Mouse (Mus musculus) forebrain, embryonic 10.5 days (tissue): Measurements from ENCODE around the gene 6430571L13Rik. TPM values are rescaled to one million over a fixed set of nuclear protein-coding genes. Genes with fewer than 3 reads are reported as not detected.

Experiments used
- DNase-seq: peaks from one replicate; pipeline ENCODE4 v3.0.0-alpha.2; 2017; ENCODE audit warnings: low spot score; ENCODE audit errors: extremely low spot score
- H3K27ac ChIP-seq: fragments of 300-500 bp; sonication (generic); 2 replicates; pipeline ENCODE4 v1.5.1; 2016; ENCODE audit warnings: mild to moderate bottlenecking
- H3K27me3 ChIP-seq: fragments of 300-500 bp; sonication (generic); 2 replicates; pipeline ENCODE4 v1.6.1; 2016; ENCODE audit warnings: mild to moderate bottlenecking; ENCODE audit not compliant: poor library complexity, severe bottlenecking
- H3K36me3 ChIP-seq: fragments of 300-500 bp; sonication (generic); replicated peaks from 2 replicates; pipeline ENCODE4 v1.6.1; 2016; ENCODE audit warnings: mild to moderate bottlenecking, moderate library complexity
- H3K4me1 ChIP-seq: fragments of 300-500 bp; sonication (generic); 2 replicates; pipeline ENCODE4 v1.6.1; 2016
- H3K4me3 ChIP-seq: fragments of 300-500 bp; sonication (generic); 2 replicates; pipeline ENCODE4 v1.5.1; 2016; ENCODE audit warnings: mild to moderate bottlenecking, moderate library complexity
- H3K9me3 ChIP-seq: fragments of 300-500 bp; sonication (generic); 2 replicates; pipeline ENCODE4 v1.6.1; 2016; ENCODE audit warnings: mild to moderate bottlenecking, moderate library complexity
- WGBS: fragments of 180-500 bp; shearing (Covaris S2); methylation state at CpG from one replicate; pipeline ENCODE4 v1.1.7; 2016; 5-methylcytosine and 5-hydroxymethylcytosine counted together
- polyA plus RNA-seq: library from polyadenylated mRNA; unstranded; fragments of >200 nt; fragmentation: Nextera tagmentation; extraction: Ambion mirVana; gene quantifications from 2 replicates; pipeline ENCODE4 v1.2.1, GENCODE M21; 2016

The 6430571L13Rik gene
- polyA plus RNA-seq, 1 experiment from 2014 or later: 1.6 TPM

GRCm38 (mm10) chr9:107334356-107334755 lies 6.0 kb upstream of the 6430571L13Rik start:
- Histone ChIP-seq H3K36me3 (peaks cover 14% of the 10 kb centered on the region), H3K27ac (no peak overlapping the region), H3K9me3 (no peaks in the 10 kb centered on the region), H3K4me1 (peaks cover 25% of the 10 kb centered on the region), H3K4me3 (no peak overlapping the region), H3K27me3 (no peaks in the 10 kb centered on the region)
- 91% methylated on average over 6 of the region's 6 CpGs for WGBS
- no peak for DNase-seq

- Histone ChIP-seq H3K9me3 (no peaks in the 10 kb centered on the region), H3K4me3 (no peak overlapping the region), H3K27ac (no peak overlapping the region), H3K27me3 (no peaks in the 10 kb centered on the region), H3K36me3 (peaks cover 14% of the 10 kb centered on the region), H3K4me1 (peaks cover 32% of the 10 kb centered on the region)
- 94% methylated on average over 5 of the region's 5 CpGs for WGBS
- DNase-seq: no peak
Measured at GRCm38 (mm10) chr9:107335046-107335445, 5.4 kb upstream of the 6430571L13Rik start.

GRCm38 (mm10) chr9:107335909-107336308 lies 4.5 kb upstream of the 6430571L13Rik start:
- H3K9me3 ChIP-seq: no peaks in the 10 kb centered on the region
- H3K4me3 ChIP-seq: no peak overlapping the region
- peak; percentile 57 for DNase-seq
- H3K36me3 ChIP-seq: peaks cover 14% of the 10 kb centered on the region
- H3K27me3 ChIP-seq: peaks cover under 1% of the 10 kb centered on the region
- 11% methylated on average over 5 of the region's 5 CpGs for WGBS
- H3K27ac ChIP-seq: no peak overlapping the region
- H3K4me1 ChIP-seq: peaks cover 40% of the 10 kb centered on the region

GRCm38 (mm10) chr9:107336386-107336785 lies 4.0 kb upstream of the 6430571L13Rik start:
- Histone ChIP-seq H3K36me3 (peaks cover 13% of the 10 kb centered on the region), H3K27ac (no peak overlapping the region)
- WGBS: 92% methylated on average over 6 of the region's 6 CpGs

GRCm38 (mm10) chr9:107338172-107338883 lies 2.1 kb upstream of the 6430571L13Rik start, which contains the start of gene Hemk1:
TSS of gene Hemk1 (minus strand) at chr9:107338350.
- no peaks in the 10 kb centered on the region for H3K36me3 ChIP-seq
- no peaks in the 10 kb centered on the region for H3K9me3 ChIP-seq
- peak within 1 kb of the TSS; percentile 72 for H3K4me3 ChIP-seq
- 5% methylated on average over 30 of the region's 30 CpGs for WGBS
- H3K4me1 ChIP-seq: peaks cover 46% of the 10 kb centered on the region
- DNase-seq: peak; percentile 86
- H3K27me3 ChIP-seq: peaks cover 25% of the 10 kb centered on the region
- peak within 1 kb of the TSS; percentile 88 for H3K27ac ChIP-seq

More at GRCm38 (mm10) chr9:107336386-107336785, 4.0 kb upstream of the 6430571L13Rik start:
- Histone ChIP-seq H3K27me3 (peaks cover 5% of the 10 kb centered on the region), H3K9me3 (no peaks in the 10 kb centered on the region), H3K4me1 (peaks cover 45% of the 10 kb centered on the region), H3K4me3 (no peak overlapping the region)
- DNase-seq: no peak

- 56% methylated on average over 12 of the region's 12 CpGs for WGBS
- Histone ChIP-seq H3K4me1 (peaks cover 46% of the 10 kb centered on the region), H3K36me3 (no peaks in the 10 kb centered on the region), H3K27ac (peak overlapping the region; percentile 83), H3K9me3 (no peaks in the 10 kb centered on the region), H3K27me3 (peaks cover 35% of the 10 kb centered on the region), H3K4me3 (peak overlapping the region; percentile 76)
- no peak for DNase-seq
Measured at GRCm38 (mm10) chr9:107340911-107341645, 676 bp downstream of the 6430571L13Rik start.

GRCm38 (mm10) chr9:107342201-107342709 lies 1.9 kb downstream of the 6430571L13Rik start:
- peaks cover 35% of the 10 kb centered on the region for H3K27me3 ChIP-seq
- 93% methylated on average over 11 of the region's 11 CpGs for WGBS
- no peak overlapping the region for H3K4me3 ChIP-seq
- H3K27ac ChIP-seq: no peak overlapping the region
- H3K36me3 ChIP-seq: no peaks in the 10 kb centered on the region
- H3K4me1 ChIP-seq: peaks cover 42% of the 10 kb centered on the region
- no peaks in the 10 kb centered on the region for H3K9me3 ChIP-seq
- DNase-seq: no peak

GRCm38 (mm10) chr9:107343146-107343943 lies 2.9 kb downstream of the 6430571L13Rik start:
- no peaks in the 10 kb centered on the region for H3K36me3 ChIP-seq
- peaks cover 35% of the 10 kb centered on the region for H3K4me1 ChIP-seq
- H3K9me3 ChIP-seq: no peaks in the 10 kb centered on the region
- H3K27me3 ChIP-seq: peaks cover 35% of the 10 kb centered on the region
- no peak for DNase-seq
- 78% methylated on average over 8 of the region's 8 CpGs for WGBS
- no peak overlapping the region for H3K27ac ChIP-seq
- H3K4me3 ChIP-seq: no peak overlapping the region

GRCm38 (mm10) chr9:107344027-107344426 lies 3.6 kb downstream of the 6430571L13Rik start:
- Histone ChIP-seq H3K27me3 (peaks cover 35% of the 10 kb centered on the region), H3K9me3 (no peaks in the 10 kb centered on the region), H3K4me3 (no peak overlapping the region), H3K27ac (no peak overlapping the region), H3K4me1 (peaks cover 29% of the 10 kb centered on the region), H3K36me3 (no peaks in the 10 kb centered on the region)
- 77% methylated on average over 6 of the region's 6 CpGs for WGBS
- no peak for DNase-seq

- no peaks in the 10 kb centered on the region for H3K36me3 ChIP-seq
- no peak overlapping the region for H3K4me3 ChIP-seq
- H3K4me1 ChIP-seq: peaks cover 16% of the 10 kb centered on the region
- no peaks in the 10 kb centered on the region for H3K9me3 ChIP-seq
- H3K27ac ChIP-seq: no peak overlapping the region
- 88% methylated on average over 8 of the region's 8 CpGs for WGBS
- peaks cover 33% of the 10 kb centered on the region for H3K27me3 ChIP-seq
- no peak for DNase-seq
Measured at GRCm38 (mm10) chr9:107346081-107346480, 5.7 kb downstream of the 6430571L13Rik start.

GRCm38 (mm10) chr9:107347586-107348183 lies 7.3 kb downstream of the 6430571L13Rik start:
- Histone ChIP-seq H3K27ac (no peak overlapping the region), H3K36me3 (no peaks in the 10 kb centered on the region), H3K4me3 (no peak overlapping the region), H3K4me1 (peaks cover 19% of the 10 kb centered on the region), H3K9me3 (no peaks in the 10 kb centered on the region), H3K27me3 (peaks cover 17% of the 10 kb centered on the region)
- no peak for DNase-seq
- WGBS: 82% methylated on average over 9 of the region's 9 CpGs

GRCm38 (mm10) chr9:107349321-107349720 lies 8.9 kb downstream of the 6430571L13Rik start:
- H3K27me3 ChIP-seq: peaks cover 5% of the 10 kb centered on the region; the same call in 1 of the 2 replicates
- DNase-seq: no peak
- H3K27ac ChIP-seq: no peak overlapping the region

More at GRCm38 (mm10) chr9:107349321-107349720, 8.9 kb downstream of the 6430571L13Rik start:
- H3K4me1 ChIP-seq: peaks cover 19% of the 10 kb centered on the region
- H3K36me3 ChIP-seq: no peaks in the 10 kb centered on the region
- H3K4me3 ChIP-seq: no peak overlapping the region
- WGBS: 73% methylated on average over 7 of the region's 7 CpGs
- no peaks in the 10 kb centered on the region for H3K9me3 ChIP-seq
